Mouse (Mus musculus) cerebellum, adult 2 months (tissue): ENCODE measurements around the gene Syt5. TPM values are rescaled to one million over a fixed set of nuclear protein-coding genes. Genes with fewer than 3 reads are reported as not detected.
"Not testable (repeated sequence)": the region's sequence is repeated elsewhere in the genome, so short reads cannot be mapped to it uniquely, and the experiment has no call there.

Experiments
- DNase-seq, 2 experiments: peaks; one replicate each; pipeline ENCODE4 v3.0.0; 2021
- H3K27ac ChIP-seq: fragments of 200-500 bp; 2 replicates; pipeline ENCODE4 v1.5.1; 2012; ENCODE audit warnings: low read length, control low read depth, inconsistent platforms; ENCODE audit not compliant: insufficient read depth
- H3K27me3 ChIP-seq: fragments of 200-500 bp; 2 replicates; pipeline ENCODE4 v1.6.1; 2012; ENCODE audit warnings: inconsistent platforms, mild to moderate bottlenecking, low read length, moderate library complexity; ENCODE audit not compliant: control insufficient read depth, insufficient read depth
- H3K4me1 ChIP-seq: fragments of 200-500 bp; 2 replicates; pipeline ENCODE4 v1.6.1; 2011; ENCODE audit warnings: low read length; ENCODE audit not compliant: control insufficient read depth, insufficient read depth
- H3K4me3 ChIP-seq: fragments of 200-500 bp; replicated peaks from 2 replicates; pipeline ENCODE3; 2011; ENCODE audit warnings: mild to moderate bottlenecking, low read depth, low read length, control low read depth; ENCODE audit not compliant: insufficient read depth
- CTCF ChIP-seq: fragments of 200-500 bp; IDR thresholded peaks from 2 replicates; pipeline ENCODE4 v1.5.1; 2011; ENCODE audit warnings: low read depth, mild to moderate bottlenecking, control low read depth, low read length, moderate library complexity, borderline replicate concordance; ENCODE audit not compliant: insufficient read depth
- POLR2A ChIP-seq: fragments of 200-500 bp; IDR thresholded peaks from 2 replicates; pipeline ENCODE4 v1.6.1; 2011; ENCODE audit warnings: low read length, control low read depth, borderline replicate concordance; ENCODE audit not compliant: insufficient read depth
- WGBS: fragments of 180-500 bp; shearing (Covaris S2); methylation state at CpG from one replicate; pipeline ENCODE4 v1.1.7; 2018; 5-methylcytosine and 5-hydroxymethylcytosine counted together
- polyA plus RNA-seq: library from polyadenylated mRNA; depleted of rRNA; stranded (reverse); fragments of >200 nt; gene quantifications from 2 replicates; pipeline ENCODE4 v1.2.3, GENCODE M21; 2012

Gene Syt5
- polyA plus RNA-seq, 1 experiment: 16.9 TPM

DNA sequence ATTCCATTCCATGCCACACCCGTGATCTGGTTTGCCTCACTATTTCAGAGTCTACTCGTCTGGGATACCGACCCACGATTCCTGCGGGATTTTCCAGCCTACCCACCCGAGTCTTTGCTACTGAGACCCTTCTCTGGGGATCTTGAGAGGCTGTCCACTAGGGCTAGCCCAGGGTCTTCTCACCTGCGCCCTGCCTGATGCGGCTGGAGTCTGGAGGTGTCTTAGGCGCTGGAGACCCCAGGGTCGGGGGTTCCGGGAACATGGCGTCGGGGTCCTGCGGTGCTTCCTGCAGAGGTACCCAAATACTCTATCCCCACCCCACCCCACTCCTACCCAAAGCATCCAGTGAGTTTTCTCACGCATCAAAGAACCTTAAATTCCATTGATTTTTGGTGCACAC, 1.3 kb downstream of the Syt5 start:
- 61% methylated on average over 15 of the region's 15 CpGs for WGBS

DNA sequence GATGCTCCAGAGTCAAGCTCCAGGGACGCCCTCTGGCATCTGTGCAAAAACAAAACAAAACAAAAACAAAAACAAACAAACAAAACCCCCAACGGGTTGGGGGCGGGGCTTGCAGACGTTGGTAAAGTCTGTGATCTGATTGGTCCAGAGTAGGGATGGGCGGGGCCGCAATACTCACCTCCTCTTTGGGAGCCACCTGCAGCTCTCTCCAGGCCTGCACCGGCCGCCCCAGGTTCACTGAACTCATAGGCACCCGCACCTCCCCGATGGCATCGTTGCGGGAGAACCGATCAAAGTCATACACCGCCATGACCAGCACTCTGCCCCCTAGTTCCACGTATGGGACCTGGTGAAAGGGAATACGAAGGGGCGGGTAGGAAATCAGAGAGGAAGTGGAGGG, 5.3 kb downstream of the Syt5 start:
- peaks cover under 1% of the 10 kb centered on the region for H3K4me1 ChIP-seq

More for the DNA sequence above, 1.3 kb downstream of the Syt5 start:
- H3K4me3 ChIP-seq: peak overlapping the region; percentile 56
- DNase-seq: no peak
- H3K27me3 ChIP-seq: no peaks in the 10 kb centered on the region
- peaks cover 3% of the 10 kb centered on the region for H3K4me1 ChIP-seq
- H3K27ac ChIP-seq: no peak overlapping the region
- TF ChIP-seq CTCF (no peak), POLR2A (no peak)

GRCm38 (mm10) chr7:4541344-4541743, 6.0 kb downstream of the Syt5 start:
- Histone ChIP-seq H3K4me3 (no peak overlapping the region), H3K4me1 (no peaks in the 10 kb centered on the region), H3K27ac (no peak overlapping the region), H3K27me3 (no peaks in the 10 kb centered on the region)
- WGBS: 65% methylated on average over 5 of the region's 5 CpGs
- no peak for DNase-seq
- TF ChIP-seq CTCF (no peak), POLR2A (no peak)

More for the DNA sequence above, 5.3 kb downstream of the Syt5 start:
- H3K4me3 ChIP-seq: no peak overlapping the region
- DNase-seq: no peak
- H3K27me3 ChIP-seq: no peaks in the 10 kb centered on the region
- H3K27ac ChIP-seq: no peak overlapping the region
- WGBS: 44% methylated on average over 17 of the region's 17 CpGs
- no peak for TF ChIP-seq POLR2A

DNA sequence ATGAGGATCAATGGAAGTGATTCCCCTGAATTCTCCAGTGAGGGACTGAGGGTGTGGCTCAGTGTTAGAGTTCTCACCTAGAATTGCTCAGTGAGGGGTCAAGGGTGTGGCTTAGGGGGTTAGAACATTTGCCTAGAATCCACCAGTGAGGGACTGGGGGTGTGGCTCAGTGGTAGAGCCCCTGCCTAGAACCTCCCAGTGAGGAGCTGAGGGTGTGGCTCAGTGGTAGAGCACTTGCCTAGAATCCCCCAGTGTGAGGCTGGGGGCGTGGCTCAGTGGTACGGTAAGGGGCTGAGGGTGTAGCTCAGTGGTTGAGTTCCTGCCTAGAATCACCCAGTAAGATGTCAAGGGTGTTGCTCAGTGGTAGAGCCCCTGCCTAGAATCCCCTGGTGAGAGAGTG, 8.3 kb downstream of the Syt5 start:
- H3K27ac ChIP-seq: no peak overlapping the region
- TF ChIP-seq CTCF (no peak), POLR2A (no peak)
- H3K27me3 ChIP-seq: no peaks in the 10 kb centered on the region
- H3K4me3 ChIP-seq: no peak overlapping the region
- WGBS: 89% methylated on average over 2 of the region's 2 CpGs
- no peaks in the 10 kb centered on the region for H3K4me1 ChIP-seq
- no peak for DNase-seq

GRCm38 (mm10) chr7:4537181-4537580, 10.2 kb downstream of the Syt5 start:
- no peak overlapping the region for H3K4me3 ChIP-seq
- no peaks in the 10 kb centered on the region; the same call in 1 of the 2 replicates for H3K27me3 ChIP-seq
- 55% methylated on average over 4 of the region's 4 CpGs for WGBS
- H3K27ac ChIP-seq: no peak overlapping the region
- no peaks in the 10 kb centered on the region for H3K4me1 ChIP-seq
- no peak for DNase-seq
- TF ChIP-seq POLR2A: no peak
- TF ChIP-seq CTCF: no peak

- Histone ChIP-seq H3K27me3 (peaks cover 3% of the 10 kb centered on the region; the same call in 1 of the 2 replicates), H3K27ac (no peak overlapping the region), H3K4me1 (no peaks in the 10 kb centered on the region), H3K4me3 (no peak overlapping the region)
- TF ChIP-seq POLR2A: no peak
- no peak for TF ChIP-seq CTCF
- no peak for DNase-seq
- 51% methylated on average over 4 of the region's 4 CpGs for WGBS
Measured at GRCm38 (mm10) chr7:4536369-4536768, 11.0 kb downstream of the Syt5 start.

GRCm38 (mm10) chr7:4532005-4532729, 15.2 kb downstream of the Syt5 start, which contains the start of gene Dnaaf3:
Gene Dnaaf3, minus strand, starts transcription at chr7:4532453.
- H3K4me1 ChIP-seq: no peaks in the 10 kb centered on the region
- peaks cover 3% of the 10 kb centered on the region; the same call in 1 of the 2 replicates for H3K27me3 ChIP-seq
- DNase-seq: no peak
- no peak within 1 kb of the TSS for H3K4me3 ChIP-seq
- 1% methylated on average over 28 of the region's 28 CpGs for WGBS
- no peak within 1 kb of the TSS for H3K27ac ChIP-seq
- TF ChIP-seq POLR2A: no peak
- TF ChIP-seq CTCF: no peak

- not testable (repeated sequence) for DNase-seq, H3K4me1 ChIP-seq, H3K27ac ChIP-seq, H3K27me3 ChIP-seq, H3K4me3 ChIP-seq
- 64% methylated on average over 8 of the region's 8 CpGs for WGBS
Measured at GRCm38 (mm10) chr7:4530166-4530565, 17.2 kb downstream of the Syt5 start.

DNA sequence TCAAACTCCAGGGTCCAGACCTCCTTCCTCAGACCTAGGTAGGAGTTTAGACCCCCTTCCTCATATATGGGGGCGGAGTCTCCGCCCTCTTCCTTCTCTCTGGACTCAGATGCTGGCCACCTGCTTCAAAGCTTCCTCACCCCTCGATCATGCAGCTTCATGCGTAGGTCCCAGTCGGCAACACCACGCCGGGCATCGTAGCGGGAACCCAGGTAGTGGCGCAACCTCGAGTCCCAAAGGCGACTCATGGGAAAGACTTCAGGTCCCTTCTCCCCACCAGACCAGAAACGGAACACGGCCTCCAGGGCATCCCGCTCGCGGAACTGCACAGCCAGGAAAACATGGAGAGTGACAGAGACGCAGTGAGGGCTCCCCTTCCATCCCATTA, 20.0 kb downstream of the Syt5 start:
- Histone ChIP-seq H3K27ac (no peak overlapping the region), H3K27me3 (peaks cover 3% of the 10 kb centered on the region; the same call in 1 of the 2 replicates), H3K4me1 (no peaks in the 10 kb centered on the region), H3K4me3 (no peak overlapping the region)
- DNase-seq: no peak
- 63% methylated on average over 18 of the region's 18 CpGs for WGBS
- TF ChIP-seq CTCF: no peak
- TF ChIP-seq POLR2A: no peak
